In genomic region chr19:45363384-45363926, GRCm38 (mm10) we compare ENCODE assay signal across 8 mouse cellular contexts. TPM values are rescaled to one million over a fixed set of nuclear protein-coding genes. Genes with fewer than 3 reads are reported as not detected.
DNase-seq lines count a peak whose midpoint lies in the region; ATAC-seq and TF ChIP-seq lines count a peak whose summit lies in the region.

Gene Btrc, plus strand, starts transcription at chr19:45363734.

- peaks cover 8% of the 10 kb centered on the region; the same call in 1 of the 2 replicates for H3K36me3 ChIP-seq in forebrain, embryonic 10.5 days (replicated peaks)
- H3K36me3 ChIP-seq in heart, embryonic 15.5 days = peaks cover 4% of the 10 kb centered on the region; the same call in 1 of the 2 replicates
- no peaks in the 10 kb centered on the region for H3K36me3 ChIP-seq in liver, embryonic 14.5 days (replicated peaks; ENCODE audit: control insufficient read depth, insufficient read depth, low read depth)
- H3K36me3 ChIP-seq in neural tube, embryonic 11.5 days (ENCODE audit: control insufficient read depth, insufficient read depth, low read length) = no peaks in the 10 kb centered on the region
- no peaks in the 10 kb centered on the region for H3K36me3 ChIP-seq in stomach, postnatal 0 days (ENCODE audit: control insufficient read depth, insufficient read depth, low read length)

- H3K9me3 ChIP-seq in forebrain, embryonic 10.5 days = no peaks in the 10 kb centered on the region
- H3K9me3 ChIP-seq in heart, embryonic 15.5 days (replicated peaks) = no peaks in the 10 kb centered on the region
- no peaks in the 10 kb centered on the region for H3K9me3 ChIP-seq in liver, embryonic 14.5 days (ENCODE audit: control insufficient read depth, low read length)
- H3K9me3 ChIP-seq in neural tube, embryonic 11.5 days (ENCODE audit: control insufficient read depth, low read length) = no peaks in the 10 kb centered on the region
- H3K9me3 ChIP-seq in stomach, postnatal 0 days (ENCODE audit: control insufficient read depth, low read length) = no peaks in the 10 kb centered on the region

- TF ChIP-seq EP300 in liver, embryonic 14.5 days (IDR thresholded peaks at IDR 0.05; ENCODE audit: low read depth) = no peak
- TF ChIP-seq EP300 in stomach, postnatal 0 days (optimal IDR thresholded peaks at IDR 0.05) = no peak

- H3K4me3 ChIP-seq in forebrain, embryonic 10.5 days = peak within 1 kb of the TSS; percentile 91
- H3K4me3 ChIP-seq in heart, embryonic 15.5 days = peak within 1 kb of the TSS; percentile 84
- H3K4me3 ChIP-seq in liver, embryonic 14.5 days (ENCODE audit: insufficient read depth in 1 of 2, low read depth in 2 of 2, low read length in 2 of 2) = peak within 1 kb of the TSS; percentile 79 to 85
- H3K4me3 ChIP-seq in neural tube, embryonic 11.5 days (ENCODE audit: low read depth, low read length) = peak within 1 kb of the TSS; percentile 73
- peak within 1 kb of the TSS; percentile 96 for H3K4me3 ChIP-seq in stomach, postnatal 0 days (ENCODE audit: low read depth, low read length)

- WGBS in forebrain, embryonic 10.5 days = under 1% methylated on average over 42 of the region's 42 CpGs
- under 1% methylated on average over 42 of the region's 42 CpGs for WGBS in heart, embryonic 15.5 days
- WGBS in liver, embryonic 14.5 days (ENCODE audit: insufficient replicate concordance) = under 1% methylated on average over 42 of the region's 42 CpGs
- WGBS in neural tube, embryonic 11.5 days = under 1% methylated on average over 42 of the region's 42 CpGs
- under 1% methylated on average over 42 of the region's 42 CpGs for WGBS in stomach, postnatal 0 days

- H3K4me1 ChIP-seq in forebrain, embryonic 10.5 days = peaks cover 16% of the 10 kb centered on the region
- peaks cover 11% of the 10 kb centered on the region for H3K4me1 ChIP-seq in heart, embryonic 15.5 days (replicated peaks)
- H3K4me1 ChIP-seq in liver, embryonic 14.5 days (replicated peaks; ENCODE audit: control insufficient read depth in 2 of 2, insufficient read depth in 2 of 2, low read length in 1 of 2) = peaks cover 20 to 37% of the 10 kb centered on the region in 2 experiments
- peaks cover 6% of the 10 kb centered on the region for H3K4me1 ChIP-seq in neural tube, embryonic 11.5 days (ENCODE audit: control insufficient read depth, insufficient read depth, low read length)
- peaks cover 3% of the 10 kb centered on the region; the same call in 1 of the 2 replicates for H3K4me1 ChIP-seq in stomach, postnatal 0 days (replicated peaks; ENCODE audit: control insufficient read depth, insufficient read depth)

- DNase-seq in CD8-positive naive resting alpha-beta T cell, adult 2 months (ENCODE audit: low read depth in 2 of 2, low spot score in 2 of 2) = peak; percentile 100
- DNase-seq in c-Kit-positive CD71-negative TER-119-negative erythroid progenitor cells, embryonic 14.5 days (ENCODE audit: low read depth) = peak; percentile 97
- peak; percentile 100 for DNase-seq in forebrain, embryonic 10.5 days (ENCODE audit: extremely low spot score, low spot score)
- peak; percentile 99 to 100 for DNase-seq in kidney, postnatal 25 days
- peak; percentile 97 to 98 (median 98) for DNase-seq in liver, embryonic 14.5 days (ENCODE audit: low read depth in 3 of 3, low spot score in 3 of 3)
- peak; percentile 100 for DNase-seq in neural tube, embryonic 11.5 days (ENCODE audit: low spot score)
- DNase-seq in stomach, postnatal 0 days (ENCODE audit: low spot score) = peak; percentile 100

- H3K9ac ChIP-seq in heart, embryonic 15.5 days = peak within 1 kb of the TSS; percentile 85
- H3K9ac ChIP-seq in liver, embryonic 14.5 days (replicated peaks) = peak within 1 kb of the TSS; percentile 80
- H3K9ac ChIP-seq in neural tube, embryonic 11.5 days (ENCODE audit: low read length) = peak within 1 kb of the TSS; percentile 70
- peak within 1 kb of the TSS; percentile 82 for H3K9ac ChIP-seq in stomach, postnatal 0 days (ENCODE audit: low read length)

- no peaks in the 10 kb centered on the region for H3K27me3 ChIP-seq in forebrain, embryonic 10.5 days (ENCODE audit: poor library complexity, severe bottlenecking)
- no peaks in the 10 kb centered on the region for H3K27me3 ChIP-seq in heart, embryonic 15.5 days
- H3K27me3 ChIP-seq in liver, embryonic 14.5 days (ENCODE audit: control insufficient read depth, insufficient read depth, low read length) = no peaks in the 10 kb centered on the region
- H3K27me3 ChIP-seq in neural tube, embryonic 11.5 days (ENCODE audit: control insufficient read depth, insufficient read depth, low read length) = no peaks in the 10 kb centered on the region
- H3K27me3 ChIP-seq in stomach, postnatal 0 days (ENCODE audit: control insufficient read depth, insufficient read depth, low read length) = no peaks in the 10 kb centered on the region

- TF ChIP-seq CTCF in liver, embryonic 14.5 days (IDR thresholded peaks at IDR 0.05; ENCODE audit: low read depth) = no peak
- no peak for TF ChIP-seq CTCF in stomach, postnatal 0 days (IDR thresholded peaks at IDR 0.05; ENCODE audit: low read depth)

- peak within 1 kb of the TSS; percentile 78 for H3K4me2 ChIP-seq in heart, embryonic 15.5 days
- H3K4me2 ChIP-seq in liver, embryonic 14.5 days (ENCODE audit: low read depth) = peak within 1 kb of the TSS; percentile 89
- H3K4me2 ChIP-seq in neural tube, embryonic 11.5 days (ENCODE audit: low read depth) = peak within 1 kb of the TSS; percentile 71
- H3K4me2 ChIP-seq in stomach, postnatal 0 days (replicated peaks; ENCODE audit: low read depth) = peak within 1 kb of the TSS; percentile 84

- ATAC-seq in heart, embryonic 15.5 days (replicated peaks; ENCODE audit: insufficient number of reproducible peaks, insufficient read depth, low FRiP score, low read depth) = peak; percentile 98
- ATAC-seq in liver, embryonic 14.5 days (ENCODE audit: insufficient read depth) = peak; percentile 96
- ATAC-seq in neural tube, embryonic 11.5 days (ENCODE audit: insufficient read depth, low FRiP score, low TSS enrichment) = peak; percentile 97
- peak; percentile 100 for ATAC-seq in stomach, postnatal 0 days (ENCODE audit: low FRiP score, low TSS enrichment)

- peak within 1 kb of the TSS; percentile 94 for H3K27ac ChIP-seq in forebrain, embryonic 10.5 days
- H3K27ac ChIP-seq in heart, embryonic 15.5 days = peak within 1 kb of the TSS; percentile 94
- H3K27ac ChIP-seq in liver, embryonic 14.5 days = peak within 1 kb of the TSS; percentile 34
- peak within 1 kb of the TSS; percentile 89 for H3K27ac ChIP-seq in neural tube, embryonic 11.5 days (ENCODE audit: low read depth, low read length)
- peak within 1 kb of the TSS; percentile 83 for H3K27ac ChIP-seq in stomach, postnatal 0 days (replicated peaks)

RNA-seq across cellular contexts. Expression of gene Btrc, which starts in this region (rescaled TPM):
- polyA plus RNA-seq in forebrain, embryonic 10.5 days (2016; fragmentation: Nextera tagmentation; extraction: Ambion mirVana) = 47.4 and 50.3 TPM in 2 replicates
- 26.7 and 31.9 TPM in 2 replicates for polyA plus RNA-seq in heart, embryonic 15.5 days (2015; fragmentation: Nextera tagmentation; extraction: Ambion mirVana)
- polyA plus RNA-seq in liver, embryonic 14.5 days (2012; rRNA removed) = 21.0 and 27.6 TPM in 2 replicates
- 40.3 and 46.7 TPM in 2 replicates for polyA plus RNA-seq in liver, embryonic 14.5 days (2014; fragmentation: Nextera tagmentation; extraction: Ambion mirVana)
- polyA plus RNA-seq in neural tube, embryonic 11.5 days (2014; fragmentation: Nextera tagmentation; extraction: Ambion mirVana) = 64.7 and 68.4 TPM in 2 replicates
- polyA plus RNA-seq in stomach, postnatal 0 days (2015; fragmentation: Nextera tagmentation; extraction: Ambion mirVana) = 15.0 and 15.5 TPM in 2 replicates

Comparison
In these comparisons a context has a peak if more than half of its experiments do, and no peak if none do; other contexts are left out.
1. Peak in every context shown above with its lines: DNase-seq, ATAC-seq, H3K4me3 ChIP-seq and H3K27ac ChIP-seq.
2. H3K27ac ChIP-seq: peak in every context shown above with its lines; median percentile 94 in forebrain, embryonic 10.5 days; 94 in heart, embryonic 15.5 days; 89 in neural tube, embryonic 11.5 days; 83 in stomach, postnatal 0 days; 34 in liver, embryonic 14.5 days.